Mouse (Mus musculus) liver, embryonic 16.5 days (tissue): ENCODE data around the gene Slc26a10. TPM values are rescaled to one million over a fixed set of nuclear protein-coding genes. Genes with fewer than 3 reads are reported as not detected.
"Not testable (repeated sequence)": the region's sequence is repeated elsewhere in the genome, so short reads cannot be mapped to it uniquely, and the experiment has no call there.

Experiments used
- ATAC-seq: fragments of 200-750 bp; cut with Nextera tagmentation; 2 replicates; pipeline ENCODE4 v1.8.0; 2017; ENCODE audit warnings: low read depth, mild to moderate bottlenecking, moderate number of reproducible peaks, moderate library complexity
- H3K27ac ChIP-seq: fragments of 300-500 bp; sonication (generic); 2 replicates; pipeline ENCODE4 v1.5.1; 2014; ENCODE audit warnings: mild to moderate bottlenecking, low read length
- H3K27me3 ChIP-seq: fragments of 300-500 bp; sonication (generic); 2 replicates; pipeline ENCODE4 v1.6.1; 2014; ENCODE audit warnings: low read depth, low read length, mixed read lengths; ENCODE audit not compliant: control insufficient read depth, insufficient read depth
- H3K36me3 ChIP-seq: fragments of 300-500 bp; sonication (generic); 2 replicates; pipeline ENCODE4 v1.6.1; 2014; ENCODE audit warnings: mild to moderate bottlenecking; ENCODE audit not compliant: control insufficient read depth, insufficient read depth
- H3K4me1 ChIP-seq: fragments of 300-500 bp; sonication (generic); 2 replicates; pipeline ENCODE4 v1.6.1; 2014; ENCODE audit warnings: low read depth, low read length, mixed read lengths; ENCODE audit not compliant: control insufficient read depth
- H3K4me2 ChIP-seq: fragments of 300-500 bp; sonication (generic); 2 replicates; pipeline ENCODE4 v1.6.1; 2014; ENCODE audit warnings: low read depth, low read length, mixed read lengths
- H3K4me3 ChIP-seq: fragments of 300-500 bp; sonication (generic); 2 replicates; pipeline ENCODE4 v1.5.1; 2014; ENCODE audit warnings: low read depth, mild to moderate bottlenecking, low read length
- H3K9ac ChIP-seq: fragments of 300-500 bp; sonication (generic); 2 replicates; pipeline ENCODE4 v1.6.1; 2014; ENCODE audit warnings: low read depth, low read length
- H3K9me3 ChIP-seq: fragments of 300-500 bp; sonication (generic); replicated peaks from 2 replicates; pipeline ENCODE4 v1.6.1; 2016; ENCODE audit warnings: low read length; ENCODE audit not compliant: control insufficient read depth
- WGBS: fragments of 180-500 bp; shearing (Covaris S2); extraction: QIAGEN DNeasy Blood & Tissue Kit; methylation state at CpG from one replicate; pipeline ENCODE4 v1.1.7; 2014; ENCODE audit not compliant: insufficient replicate concordance; 5-methylcytosine and 5-hydroxymethylcytosine counted together
- polyA plus RNA-seq: library from polyadenylated mRNA; unstranded; fragments of >200 nt; fragmentation: Nextera tagmentation; extraction: Ambion mirVana; gene quantifications from 2 replicates; pipeline ENCODE4 v1.2.1, GENCODE M21; 2015

The Slc26a10 gene
- polyA plus RNA-seq, 1 experiment from 2014 or later: 2.7 TPM

GRCm38 (mm10) chr10:127154241-127154640, 26.2 kb downstream of the Slc26a10 start:
- H3K9ac ChIP-seq: no peak overlapping the region
- ATAC-seq: 0 out of 2 replicates have a peak, but pooled peaks have one; percentile 25
- no peak overlapping the region for H3K27ac ChIP-seq

GRCm38 (mm10) chr10:127153323-127153722, 27.1 kb downstream of the Slc26a10 start:
- ATAC-seq: no peak
- WGBS: 78% methylated on average over 7 of the region's 7 CpGs
- Histone ChIP-seq H3K4me2 (no peak overlapping the region), H3K36me3 (no peaks in the 10 kb centered on the region), H3K9ac (no peak overlapping the region), H3K27ac (no peak overlapping the region), H3K9me3 (no peaks in the 10 kb centered on the region), H3K27me3 (no peaks in the 10 kb centered on the region), H3K4me3 (no peak overlapping the region), H3K4me1 (peaks cover 7% of the 10 kb centered on the region; the same call in 1 of the 2 replicates)

More at GRCm38 (mm10) chr10:127154241-127154640, 26.2 kb downstream of the Slc26a10 start:
- no peaks in the 10 kb centered on the region for H3K36me3 ChIP-seq
- no peak overlapping the region for H3K4me3 ChIP-seq
- peaks cover 7% of the 10 kb centered on the region; the same call in 1 of the 2 replicates for H3K4me1 ChIP-seq
- H3K4me2 ChIP-seq: no peak overlapping the region
- no peaks in the 10 kb centered on the region for H3K9me3 ChIP-seq
- no peaks in the 10 kb centered on the region for H3K27me3 ChIP-seq
- 77% methylated on average over 2 of the region's 2 CpGs for WGBS

- not testable (repeated sequence) for H3K36me3 ChIP-seq, ATAC-seq, H3K4me2 ChIP-seq, H3K4me1 ChIP-seq, H3K9ac ChIP-seq, H3K4me3 ChIP-seq, H3K27me3 ChIP-seq, H3K27ac ChIP-seq, H3K9me3 ChIP-seq
- whole genome bisulfite sequencing: 71% methylated on average over 10 of the region's 10 CpGs
These were observed 27.9 kb downstream of the Slc26a10 start for GRCm38 (mm10) chr10:127152556-127152955.

DNA sequence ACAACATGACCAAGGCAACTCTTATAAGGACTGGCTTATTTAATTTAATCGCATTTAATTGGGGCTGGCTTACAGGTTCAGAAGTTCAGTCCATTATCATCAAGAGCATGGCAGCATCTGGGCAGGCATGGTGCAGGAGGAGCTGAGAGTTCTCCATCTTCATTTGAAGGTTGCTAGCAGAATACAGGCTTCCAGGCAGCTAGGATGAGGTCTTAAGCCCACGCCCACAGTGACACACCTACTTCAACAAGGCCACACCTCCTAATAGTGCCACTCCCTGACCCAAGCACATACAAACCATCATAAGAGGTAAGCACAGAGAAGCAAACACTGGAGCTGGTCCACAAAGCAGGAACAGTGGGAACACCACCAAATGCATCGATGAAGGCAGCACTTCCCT, 29.2 kb downstream of the Slc26a10 start:
- H3K9ac ChIP-seq, H3K4me1 ChIP-seq, H3K36me3 ChIP-seq, H3K27me3 ChIP-seq, H3K27ac ChIP-seq, H3K4me3 ChIP-seq, ATAC-seq, H3K4me2 ChIP-seq, H3K9me3 ChIP-seq: not testable (repeated sequence)
- 70% methylated on average over 3 of the region's 3 CpGs for WGBS

DNA sequence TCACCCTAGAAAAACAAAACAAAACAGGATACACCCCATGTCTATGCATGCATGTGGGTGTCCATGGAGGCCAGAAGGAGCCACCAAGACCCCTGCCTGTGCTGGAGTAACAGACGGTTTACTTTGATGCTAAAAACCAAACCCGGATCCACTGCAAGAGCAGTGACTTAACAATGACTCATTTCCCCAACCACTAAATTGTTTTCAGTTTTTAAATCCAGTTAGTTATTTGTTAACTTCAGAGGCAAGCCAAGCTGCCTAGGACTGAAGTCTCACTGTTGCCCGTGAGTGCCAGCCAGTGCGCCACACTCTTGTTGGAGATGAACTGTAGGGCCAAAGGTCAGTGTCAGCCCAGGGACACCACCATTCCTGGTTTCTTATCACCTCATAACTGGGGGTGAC, 30.0 kb downstream of the Slc26a10 start:
- WGBS: 57% methylated on average over 4 of the region's 4 CpGs
- Histone ChIP-seq H3K27ac (0 out of 2 replicates have a peak overlapping the region, but pooled peaks have one; percentile 11), H3K4me1 (peaks cover 7% of the 10 kb centered on the region), H3K9ac (no peak overlapping the region), H3K36me3 (no peaks in the 10 kb centered on the region), H3K4me2 (no peak overlapping the region), H3K9me3 (no peaks in the 10 kb centered on the region), H3K27me3 (no peaks in the 10 kb centered on the region), H3K4me3 (no peak overlapping the region)
- ATAC-seq: peak; percentile 58

GRCm38 (mm10) chr10:127147135-127147534, 33.3 kb downstream of the Slc26a10 start:
- H3K27ac ChIP-seq: no peak overlapping the region
- H3K4me3 ChIP-seq: no peak overlapping the region
- H3K4me1 ChIP-seq: peaks cover 7% of the 10 kb centered on the region
- 62% methylated on average over 6 of the region's 6 CpGs for WGBS
- no peaks in the 10 kb centered on the region for H3K36me3 ChIP-seq
- H3K27me3 ChIP-seq: no peaks in the 10 kb centered on the region
- no peaks in the 10 kb centered on the region for H3K9me3 ChIP-seq
- ATAC-seq: no peak
- H3K9ac ChIP-seq: no peak overlapping the region
- H3K4me2 ChIP-seq: no peak overlapping the region

- ATAC-seq: no peak
- H3K27ac ChIP-seq: no peak overlapping the region
These were observed 35.1 kb downstream of the Slc26a10 start for GRCm38 (mm10) chr10:127145303-127145702.

GRCm38 (mm10) chr10:127144536-127144935, 35.9 kb downstream of the Slc26a10 start:
- no peak overlapping the region for H3K9ac ChIP-seq
- H3K4me3 ChIP-seq: no peak overlapping the region
- WGBS: 59% methylated on average over 7 of the region's 7 CpGs
- H3K9me3 ChIP-seq: no peaks in the 10 kb centered on the region
- no peak overlapping the region for H3K4me2 ChIP-seq
- H3K4me1 ChIP-seq: no peaks in the 10 kb centered on the region; the same call in 1 of the 2 replicates
- H3K36me3 ChIP-seq: no peaks in the 10 kb centered on the region
- no peak for ATAC-seq
- H3K27me3 ChIP-seq: no peaks in the 10 kb centered on the region
- no peak overlapping the region for H3K27ac ChIP-seq

More at GRCm38 (mm10) chr10:127145303-127145702, 35.1 kb downstream of the Slc26a10 start:
- H3K4me3 ChIP-seq: no peak overlapping the region
- no peaks in the 10 kb centered on the region for H3K36me3 ChIP-seq
- no peak overlapping the region for H3K9ac ChIP-seq
- no peaks in the 10 kb centered on the region for H3K27me3 ChIP-seq
- 70% methylated on average over 5 of the region's 5 CpGs for WGBS
- H3K4me2 ChIP-seq: no peak overlapping the region
- H3K4me1 ChIP-seq: no peaks in the 10 kb centered on the region; the same call in 1 of the 2 replicates
- no peaks in the 10 kb centered on the region for H3K9me3 ChIP-seq

DNA sequence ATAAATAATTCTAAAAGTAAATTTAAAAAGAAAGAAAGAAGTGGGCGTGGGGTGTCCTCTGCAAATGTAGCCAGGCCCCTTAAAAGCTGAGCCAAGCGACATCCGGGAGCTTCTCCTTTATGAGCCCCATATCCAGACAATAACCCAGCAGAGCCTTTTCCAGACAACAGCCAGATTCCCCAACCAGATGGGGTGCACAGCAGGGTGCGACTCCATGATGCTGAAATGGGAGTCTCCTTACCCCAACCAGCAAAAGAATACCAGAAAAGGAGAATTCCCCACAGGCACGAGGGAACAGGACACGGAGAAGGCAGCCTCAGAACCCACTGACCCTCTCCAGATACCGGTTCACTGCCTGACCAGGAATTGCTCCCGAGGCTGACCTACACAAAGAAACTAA, 37.2 kb downstream of the Slc26a10 start:
- H3K4me2 ChIP-seq: no peak overlapping the region
- H3K4me3 ChIP-seq: no peak overlapping the region
- no peaks in the 10 kb centered on the region for H3K36me3 ChIP-seq
- H3K4me1 ChIP-seq: peaks cover 8% of the 10 kb centered on the region
- no peak overlapping the region for H3K27ac ChIP-seq
- H3K9me3 ChIP-seq: no peaks in the 10 kb centered on the region
- WGBS: 75% methylated on average over 8 of the region's 8 CpGs
- ATAC-seq: no peak
- H3K9ac ChIP-seq: no peak overlapping the region
- no peaks in the 10 kb centered on the region for H3K27me3 ChIP-seq
